Mouse (Mus musculus) MEL (cell line): ENCODE measurements around the gene Apba2. TPM values are rescaled to one million over a fixed set of nuclear protein-coding genes. Genes with fewer than 3 reads are reported as not detected.

ENCODE experiments used
- DNase-seq: peaks from one replicate; pipeline ENCODE4 v3.0.0; 2011; ENCODE audit warnings: low read depth, low spot score
- H3K27ac ChIP-seq: 2 replicates; pipeline ENCODE4 v1.5.1; 2012; ENCODE audit warnings: low read depth, mild to moderate bottlenecking, control low read depth, low read length, moderate library complexity; ENCODE audit not compliant: control insufficient read depth
- H3K27me3 ChIP-seq, 2 experiments: fragments of 150-350 bp in 1 of 2; sonication (generic) in 1 of 2; 2 replicates each; pipeline ENCODE4 v1.6.1; 2012; ENCODE audit warnings: low read length in 2 of 2, mild to moderate bottlenecking in 2 of 2, improper control_type of control experiment in 1 of 2, moderate library complexity in 1 of 2; ENCODE audit not compliant: insufficient read depth in 2 of 2, control insufficient read depth in 1 of 2
- H3K36me3 ChIP-seq, 2 experiments: 2 replicates each; pipeline ENCODE4 v1.6.1; 2012 to 2014; ENCODE audit warnings: low read length in 2 of 2, improper control_type of control experiment in 1 of 2, inconsistent platforms in 1 of 2, mild to moderate bottlenecking in 1 of 2; ENCODE audit not compliant: insufficient read depth in 2 of 2, control insufficient read depth in 1 of 2
- H3K4me1 ChIP-seq, 2 experiments: fragments of 150-350 bp in 1 of 2; sonication (generic) in 1 of 2; 2 replicates each; pipeline ENCODE4 v1.6.1; 2012; ENCODE audit warnings: low read length in 2 of 2, improper control_type of control experiment in 1 of 2, mild to moderate bottlenecking in 1 of 2; ENCODE audit not compliant: insufficient read depth in 2 of 2, control insufficient read depth in 1 of 2
- H3K4me3 ChIP-seq, 2 experiments: fragments of 150-350 bp in 1 of 2; sonication (generic) in 1 of 2; 2 replicates each; pipeline ENCODE4 v1.5.1; 2012; ENCODE audit warnings: low read depth in 2 of 2, low read length in 2 of 2, mild to moderate bottlenecking in 2 of 2, moderate library complexity in 2 of 2, control low read depth in 1 of 2, improper control_type of control experiment in 1 of 2; ENCODE audit not compliant: control insufficient read depth in 1 of 2, insufficient read depth in 1 of 2
- H3K79me2 ChIP-seq: 2 replicates; pipeline ENCODE4 v1.6.1; 2012; ENCODE audit warnings: mild to moderate bottlenecking, low read length, moderate library complexity; ENCODE audit not compliant: control insufficient read depth, poor library complexity, insufficient read depth
- H3K9ac ChIP-seq: 2 replicates; pipeline ENCODE4 v1.6.1; 2012; ENCODE audit warnings: low read depth, mild to moderate bottlenecking, control low read depth, low read length, moderate library complexity; ENCODE audit not compliant: control insufficient read depth, poor library complexity, severe bottlenecking
- H3K9me3 ChIP-seq: fragments of 150-350 bp; sonication (generic); replicated peaks from 2 replicates; pipeline ENCODE4 v1.6.1; 2012; ENCODE audit warnings: mild to moderate bottlenecking, low read length, improper control_type of control experiment, moderate library complexity; ENCODE audit not compliant: insufficient read depth
- CHD2 ChIP-seq: IDR thresholded peaks from 2 replicates; pipeline ENCODE4 v1.6.1; 2011; ENCODE audit warnings: low read length, improper control_type of control experiment
- CTCF ChIP-seq, 3 experiments: IDR thresholded peaks in 2 of 3; conservative IDR thresholded peaks in 1 of 3; 2 replicates each; pipeline ENCODE4 v1.5.1; 2011 to 2012; ENCODE audit warnings: low read length in 3 of 3, low read depth in 2 of 3, mild to moderate bottlenecking in 2 of 3, improper control_type of control experiment in 1 of 3, inconsistent platforms in 1 of 3, mixed read lengths in 1 of 3, moderate library complexity in 1 of 3; ENCODE audit not compliant: control insufficient read depth in 1 of 3, insufficient read depth in 1 of 3, poor library complexity in 1 of 3, severe bottlenecking in 1 of 3
- ELF1 ChIP-seq: IDR thresholded peaks from 2 replicates; pipeline ENCODE4 v1.6.1; 2014; ENCODE audit warnings: low read depth, mild to moderate bottlenecking, inconsistent platforms, low read length, improper control_type of control experiment, moderate library complexity
- EP300 ChIP-seq, 2 experiments: IDR thresholded peaks; 2 replicates each; pipeline ENCODE4 v1.6.1; 2011; ENCODE audit warnings: improper control_type of control experiment in 2 of 2, low read length in 2 of 2, low read depth in 1 of 2, mild to moderate bottlenecking in 1 of 2
- MAFK ChIP-seq: IDR thresholded peaks from 2 replicates; pipeline ENCODE4 v1.6.1; 2011; ENCODE audit warnings: low read depth, mild to moderate bottlenecking, low read length, improper control_type of control experiment, borderline replicate concordance
- MAX ChIP-seq: IDR thresholded peaks from 2 replicates; pipeline ENCODE4 v1.6.1; 2011; ENCODE audit warnings: low read length, improper control_type of control experiment
- NRF1 ChIP-seq: IDR thresholded peaks from 2 replicates; pipeline ENCODE4 v1.6.1; 2014; ENCODE audit warnings: low read depth, mild to moderate bottlenecking, inconsistent platforms, low read length, improper control_type of control experiment, moderate library complexity; ENCODE audit not compliant: poor library complexity, insufficient read depth, severe bottlenecking
- POLR2A ChIP-seq, 2 experiments: IDR thresholded peaks; 2 replicates each; pipeline ENCODE4 v1.6.1; 2011 to 2012; ENCODE audit warnings: low read length in 2 of 2, mild to moderate bottlenecking in 2 of 2, control low read depth in 1 of 2, improper control_type of control experiment in 1 of 2, low read depth in 1 of 2, moderate library complexity in 1 of 2; ENCODE audit not compliant: control insufficient read depth in 1 of 2, insufficient read depth in 1 of 2, poor library complexity in 1 of 2
- POLR2AphosphoS5 ChIP-seq: IDR thresholded peaks from 2 replicates; pipeline ENCODE4 v1.6.1; 2012; ENCODE audit warnings: low read depth, borderline replicate concordance, mild to moderate bottlenecking, inconsistent platforms, low read length, moderate library complexity, mixed read lengths
- RAD21 ChIP-seq: IDR thresholded peaks from 2 replicates; pipeline ENCODE4 v1.6.1; 2011; ENCODE audit warnings: mild to moderate bottlenecking, low read depth, low read length, improper control_type of control experiment
- SMC3 ChIP-seq: IDR thresholded peaks from 2 replicates; pipeline ENCODE4 v1.6.1; 2011; ENCODE audit warnings: low read depth, low read length, improper control_type of control experiment
- TBP ChIP-seq: IDR thresholded peaks from 2 replicates; pipeline ENCODE4 v1.8.0; 2011; ENCODE audit warnings: low read depth, low read length, improper control_type of control experiment
- UBTF ChIP-seq: IDR thresholded peaks from 2 replicates; pipeline ENCODE4 v1.6.1; 2012; ENCODE audit warnings: low read depth, mild to moderate bottlenecking, inconsistent platforms, low read length, improper control_type of control experiment, moderate library complexity, borderline replicate concordance; ENCODE audit not compliant: insufficient read depth
- USF1 ChIP-seq: IDR thresholded peaks from 2 replicates; pipeline ENCODE4 v1.6.1; 2014; ENCODE audit warnings: low read depth, mild to moderate bottlenecking, inconsistent platforms, low read length, improper control_type of control experiment, moderate library complexity
- USF2 ChIP-seq, 2 experiments: IDR thresholded peaks; 2 replicates each; pipeline ENCODE4 v1.6.1; 2011 to 2012; ENCODE audit warnings: improper control_type of control experiment in 2 of 2, low read length in 2 of 2, borderline replicate concordance in 1 of 2, inconsistent platforms in 1 of 2, low read depth in 1 of 2, mild to moderate bottlenecking in 1 of 2; ENCODE audit not compliant: insufficient read depth in 1 of 2
- ZMIZ1 ChIP-seq: IDR thresholded peaks from 2 replicates; pipeline ENCODE4 v1.6.1; 2012; ENCODE audit warnings: low read depth, mild to moderate bottlenecking, inconsistent platforms, low read length, improper control_type of control experiment, moderate library complexity
- ZNF384 ChIP-seq: IDR thresholded peaks from 2 replicates; pipeline ENCODE4 v1.6.1; 2012; ENCODE audit warnings: low read depth, mild to moderate bottlenecking, inconsistent platforms, low read length, improper control_type of control experiment
- polyA plus RNA-seq, 2 experiments: library from polyadenylated mRNA; stranded (reverse) in 1 of 2; unstranded in 1 of 2; fragments of >175 nt in 1 of 2; fragments of >200 nt in 1 of 2; gene quantifications; 2 replicates each; pipeline versions ENCODE4 v1.2.1 to v1.2.4; 2012; ENCODE audit warnings: low replicate concordance in 2 of 2, low read depth in 1 of 2; ENCODE audit not compliant: insufficient read length in 2 of 2, insufficient read depth in 1 of 2, missing spikeins in 1 of 2
- total RNA-seq: library from RNA; depleted of rRNA; stranded (reverse); fragments of 300-350 nt; gene quantifications from 2 replicates; pipeline ENCODE4 v1.2.3, GENCODE M21; 2012

Gene Apba2
- total and polyA plus RNA-seq, 3 experiments, result not detected

GRCm38 (mm10) chr7:64743610-64744009, 242.1 kb downstream of the Apba2 start:
- DNase-seq, result no peak
- H3K4me3 ChIP-seq, result no peak overlapping the region
- no peak overlapping the region for H3K9ac ChIP-seq
- no peaks in the 10 kb centered on the region for H3K27me3 ChIP-seq
- H3K4me1 ChIP-seq, result no peaks in the 10 kb centered on the region
- no peaks in the 10 kb centered on the region for H3K9me3 ChIP-seq
- TF ChIP-seq ZNF384 (no peak), ELF1 (no peak), CHD2 (no peak), MAX (no peak), ZMIZ1 (no peak), POLR2A (IDR thresholded peaks at IDR 0.05; ENCODE audit: control insufficient read depth in 1 of 2, insufficient read depth in 1 of 2, low read depth in 1 of 2, low read length in 2 of 2, poor library complexity in 1 of 2) (no peak), MAFK (no peak), NRF1 (no peak), POLR2AphosphoS5 (no peak), UBTF (no peak), EP300 (IDR thresholded peaks at IDR 0.05; ENCODE audit: low read depth in 1 of 2, low read length in 2 of 2) (no peak), USF2 (IDR thresholded peaks at IDR 0.05; ENCODE audit: borderline replicate concordance in 1 of 2, insufficient read depth in 1 of 2, low read depth in 1 of 2, low read length in 2 of 2) (no peak)
- no peak overlapping the region for H3K27ac ChIP-seq
- H3K79me2 ChIP-seq, result no peaks in the 10 kb centered on the region
- no peaks in the 10 kb centered on the region for H3K36me3 ChIP-seq

GRCm38 (mm10) chr7:64751465-64751864, 250.0 kb downstream of the Apba2 start:
- Histone ChIP-seq H3K79me2 (no peaks in the 10 kb centered on the region), H3K9ac (no peak overlapping the region), H3K27me3 (no peaks in the 10 kb centered on the region), H3K27ac (no peak overlapping the region), H3K36me3 (no peaks in the 10 kb centered on the region), H3K9me3 (no peaks in the 10 kb centered on the region), H3K4me3 (no peak overlapping the region), H3K4me1 (no peaks in the 10 kb centered on the region)
- peak; percentile 35 to 65 (median 44) for TF ChIP-seq CTCF (IDR thresholded peaks at IDR 0.05 in 2 of 3, conservative IDR thresholded peaks at IDR 0.05 in 1 of 3; ENCODE audit: control insufficient read depth in 1 of 3, insufficient read depth in 1 of 3, low read depth in 2 of 3, low read length in 3 of 3, poor library complexity in 1 of 3, severe bottlenecking in 1 of 3)
- TF ChIP-seq TBP, result no peak
- DNase-seq, result peak; percentile 7

GRCm38 (mm10) chr7:64752133-64752532, 250.6 kb downstream of the Apba2 start:
- Histone ChIP-seq H3K9me3 (no peaks in the 10 kb centered on the region), H3K79me2 (no peaks in the 10 kb centered on the region), H3K9ac (no peak overlapping the region), H3K4me3 (no peak overlapping the region), H3K36me3 (no peaks in the 10 kb centered on the region), H3K27ac (no peak overlapping the region), H3K27me3 (no peaks in the 10 kb centered on the region), H3K4me1 (no peaks in the 10 kb centered on the region)
- TF ChIP-seq RAD21 (no peak), USF1 (no peak), SMC3 (no peak)
- DNase-seq, result no peak
